Mouse (Mus musculus): ENCODE measurements at regions not wholly inside any gene's neighbourhood (a gene's known extent, or its start where the extent isn't known, plus 50 kb on each side); places are given as distances from the start of the nearest gene placed in this dataset.
A peak's percentile ranks its signal among the peaks of the same experiment; 100 is the strongest.

DNA sequence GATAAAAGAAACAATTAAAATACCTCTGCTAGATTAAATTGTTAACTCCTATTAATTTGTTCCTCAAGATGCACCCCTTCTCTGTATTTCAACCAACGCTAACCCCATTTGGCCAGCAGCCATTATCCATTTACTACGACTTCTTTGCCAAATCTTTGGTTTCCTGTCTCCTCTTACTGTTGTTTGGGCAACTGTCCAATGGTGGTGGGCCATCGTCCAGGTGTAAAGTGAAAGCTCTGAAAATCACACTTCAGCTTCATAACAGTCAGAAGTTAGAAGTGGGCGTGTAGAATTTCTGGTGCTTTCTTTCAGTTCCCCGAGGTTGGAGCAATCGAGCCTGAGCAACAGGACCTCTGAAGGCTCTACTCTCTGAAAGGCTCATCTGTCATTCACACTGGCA, 66.8 kb upstream of the Zbtb20 start:
- 0 out of 2 replicates have a peak, but pooled peaks have one; percentile 8 for ATAC-seq (replicated peaks; ENCODE audit: low read depth, poor library complexity, severe bottlenecking)

DNA sequence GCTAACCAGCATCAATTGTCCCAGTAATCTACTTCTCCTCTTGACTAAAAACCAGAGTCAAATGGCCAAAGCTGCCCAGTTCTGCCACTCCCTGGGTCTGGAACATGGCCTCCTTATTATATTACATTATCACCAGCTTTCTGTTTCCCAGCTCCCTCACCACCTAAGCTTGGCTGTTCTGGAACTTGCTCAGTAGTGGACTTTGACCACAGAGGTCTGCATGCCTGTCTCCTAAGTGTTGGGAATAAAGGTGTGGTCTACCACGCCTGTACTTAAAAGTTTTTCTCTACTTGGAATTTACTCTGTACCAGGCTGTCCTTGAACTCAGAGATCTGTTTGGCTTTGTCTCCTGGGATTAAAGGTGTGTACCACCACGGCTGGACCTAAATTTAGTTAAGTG, 68.1 kb upstream of the Zbtb20 start:
- ATAC-seq (replicated peaks; ENCODE audit: low read depth, poor library complexity, severe bottlenecking): no peak

DNA sequence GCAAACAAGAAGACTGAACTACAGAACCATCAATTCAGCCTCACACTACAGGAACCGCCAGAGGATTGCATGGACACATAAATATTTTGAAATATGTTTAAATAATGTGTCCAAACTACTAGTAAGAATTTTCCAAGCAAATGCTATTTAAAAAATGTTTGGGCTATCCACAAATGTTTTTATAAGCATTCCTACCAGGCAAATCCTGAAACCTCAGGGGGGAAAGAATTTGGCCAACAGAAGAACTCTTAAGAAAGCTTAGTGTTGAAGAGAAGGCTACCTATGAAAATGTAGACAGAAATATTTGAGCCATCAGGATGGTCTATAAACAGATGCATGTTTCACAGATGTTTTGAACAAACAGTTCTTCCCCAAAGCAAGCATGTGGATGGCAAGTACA, 72.1 kb upstream of the Zbtb20 start:
- no peak for ATAC-seq (replicated peaks; ENCODE audit: low read depth, poor library complexity, severe bottlenecking)

DNA sequence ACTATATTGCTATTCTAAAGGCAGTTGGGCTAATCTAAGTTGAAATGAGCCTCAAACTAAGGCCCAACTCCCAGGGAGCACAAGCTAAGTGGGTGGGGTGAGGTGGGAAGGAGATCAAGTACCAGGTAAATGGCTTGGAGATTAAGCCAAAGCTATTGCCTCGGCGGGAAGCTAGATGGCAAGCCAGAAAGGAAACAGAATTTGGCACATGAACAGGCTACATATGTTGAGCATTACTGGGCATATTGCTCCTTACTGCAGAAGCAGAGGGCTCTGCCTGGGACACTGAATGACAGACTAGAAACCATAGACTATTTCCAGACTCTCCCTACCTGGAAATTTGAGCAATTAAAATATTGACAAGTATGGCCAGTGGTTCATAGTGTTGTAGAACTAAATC, 83.1 kb upstream of the Zbtb20 start:
- no peak for ATAC-seq (replicated peaks; ENCODE audit: low read depth, poor library complexity, severe bottlenecking)

DNA sequence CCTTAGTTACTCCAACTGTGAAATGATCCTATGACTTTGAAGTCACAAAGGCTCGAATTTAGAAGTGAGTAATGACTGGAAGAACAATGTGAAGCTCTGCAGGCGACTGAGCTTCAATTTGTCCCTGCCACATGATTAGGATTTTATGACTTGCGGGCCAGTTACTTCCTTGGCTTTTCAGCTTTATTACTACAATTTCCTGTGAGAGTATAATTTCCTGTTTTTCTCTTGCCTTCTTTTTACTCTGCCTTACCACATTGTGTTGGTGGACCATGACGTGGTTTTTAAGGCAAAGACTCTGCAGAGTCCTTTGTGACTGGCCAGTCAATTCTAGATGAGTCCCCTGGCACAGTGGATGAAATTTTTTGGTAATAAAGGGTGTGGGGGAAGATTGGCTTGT, 91.0 kb upstream of the Zbtb20 start:
- peak; percentile 55 for ATAC-seq (replicated peaks; ENCODE audit: low read depth, poor library complexity, severe bottlenecking)

DNA sequence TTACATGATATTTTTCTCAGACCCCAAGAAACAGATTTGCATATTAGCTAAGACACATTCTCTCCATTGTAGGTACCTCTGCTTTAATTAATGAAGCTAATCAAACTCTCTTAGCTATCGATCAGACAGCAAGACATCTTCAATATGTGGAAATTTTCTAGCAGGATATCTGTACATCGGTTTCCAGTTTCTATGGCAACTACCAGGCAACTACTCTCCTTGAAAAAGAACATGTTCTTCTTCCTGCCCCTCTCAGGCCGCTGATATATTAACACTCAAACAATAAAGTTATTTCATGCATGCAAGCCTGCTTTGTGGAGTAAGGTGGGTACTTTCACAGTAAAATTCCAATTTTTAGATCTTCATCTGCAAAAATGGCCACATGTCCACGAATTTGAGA, 91.7 kb upstream of the Zbtb20 start:
- no peak for ATAC-seq (replicated peaks; ENCODE audit: low read depth, poor library complexity, severe bottlenecking)

DNA sequence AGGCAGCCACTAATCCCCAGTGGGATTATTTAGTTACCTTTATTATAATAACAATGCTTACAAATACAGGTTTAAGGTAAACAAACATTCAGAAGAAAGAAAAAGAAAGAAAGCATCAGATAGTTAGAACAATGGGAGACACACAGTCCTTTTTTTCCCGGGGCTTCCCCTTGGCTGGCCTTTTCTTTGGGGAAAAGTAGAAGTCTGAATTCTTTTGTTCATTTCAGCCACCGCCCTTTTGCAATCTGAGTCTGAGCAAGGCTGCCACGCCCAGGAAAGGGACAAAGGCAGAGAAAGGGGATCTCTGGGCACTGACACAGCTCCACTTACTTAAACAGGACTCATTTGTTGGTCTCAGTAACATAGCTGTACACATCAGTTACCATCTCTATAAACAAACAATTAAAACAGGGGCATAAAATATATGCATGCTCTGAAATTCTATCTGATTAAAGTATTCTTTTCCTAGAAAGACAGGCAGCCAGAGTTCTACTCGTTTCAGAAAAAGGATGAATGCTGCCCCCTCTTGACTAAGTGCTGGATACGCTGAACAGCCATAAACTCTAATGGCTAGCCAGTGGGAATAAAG, 93.5 kb upstream of the Zbtb20 start:
- ATAC-seq (replicated peaks; ENCODE audit: low read depth, poor library complexity, severe bottlenecking): peak; percentile 62; the same call in 1 of the 2 replicates

DNA sequence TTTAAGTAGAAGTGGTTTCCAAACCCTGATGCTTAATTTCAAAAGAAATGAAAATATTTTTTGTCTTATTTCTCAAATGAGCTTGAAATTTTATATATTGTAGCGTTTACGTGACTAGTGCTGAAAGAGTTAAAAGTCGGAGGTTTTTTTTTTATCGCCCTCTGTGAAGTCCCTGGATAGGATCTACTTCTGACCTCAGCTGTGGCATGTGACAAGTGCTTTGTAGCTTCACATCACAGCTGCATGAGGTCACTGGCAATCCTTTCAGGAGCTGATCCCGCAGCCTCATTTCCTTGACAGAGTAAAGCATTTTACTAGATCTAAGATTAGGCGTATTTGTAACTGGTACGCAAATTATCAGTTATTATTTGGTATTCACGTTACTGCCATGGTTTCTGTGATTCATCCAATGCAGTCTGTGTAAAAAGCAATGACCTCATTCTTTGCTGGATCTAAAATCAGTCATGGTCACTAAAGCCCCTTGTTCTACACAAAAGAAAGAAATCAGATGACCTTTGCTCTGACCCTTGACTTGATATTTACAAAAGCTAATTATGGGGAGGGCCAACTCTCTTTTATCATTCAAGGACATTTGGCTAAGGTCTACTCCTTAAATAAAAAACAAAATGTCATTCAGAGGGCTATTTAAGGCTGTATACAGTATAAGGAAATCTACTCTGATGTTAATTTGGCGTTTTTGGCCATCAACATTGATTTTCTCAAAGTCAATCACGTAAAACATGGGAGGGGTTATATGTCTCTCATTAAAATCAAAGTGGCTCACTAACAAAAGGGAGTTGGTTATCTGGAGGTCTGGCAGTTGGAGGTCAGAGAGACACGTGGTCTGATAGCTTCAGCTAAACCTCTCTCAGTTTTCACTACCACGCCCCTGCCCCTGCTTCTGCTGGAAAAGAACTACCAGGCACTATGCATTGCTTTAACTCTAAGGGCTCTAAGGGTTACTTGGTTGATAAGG, 94.3 kb upstream of the Zbtb20 start:
- no peak for ATAC-seq (replicated peaks; ENCODE audit: low read depth, poor library complexity, severe bottlenecking)

DNA sequence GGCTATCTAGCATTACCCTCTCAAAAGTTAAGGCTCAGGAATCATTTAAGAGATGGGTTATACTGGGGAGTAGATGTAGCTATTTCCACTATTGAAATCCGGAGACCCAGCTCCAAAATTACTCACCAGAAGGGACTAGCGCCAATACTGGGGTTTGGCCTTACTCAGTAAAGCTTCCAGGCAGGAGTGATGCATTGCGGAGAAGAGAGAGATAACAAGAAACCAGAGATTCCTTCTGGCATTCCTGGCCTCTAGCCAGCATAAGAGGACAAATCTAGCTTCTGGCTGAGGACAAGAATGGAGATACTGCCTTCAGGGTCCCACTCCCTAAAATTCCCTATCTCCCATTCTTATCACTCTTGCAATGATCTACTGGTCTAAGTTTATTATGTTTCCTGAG, 95.7 kb upstream of the Zbtb20 start:
- ATAC-seq (replicated peaks; ENCODE audit: low read depth, poor library complexity, severe bottlenecking): no peak

DNA sequence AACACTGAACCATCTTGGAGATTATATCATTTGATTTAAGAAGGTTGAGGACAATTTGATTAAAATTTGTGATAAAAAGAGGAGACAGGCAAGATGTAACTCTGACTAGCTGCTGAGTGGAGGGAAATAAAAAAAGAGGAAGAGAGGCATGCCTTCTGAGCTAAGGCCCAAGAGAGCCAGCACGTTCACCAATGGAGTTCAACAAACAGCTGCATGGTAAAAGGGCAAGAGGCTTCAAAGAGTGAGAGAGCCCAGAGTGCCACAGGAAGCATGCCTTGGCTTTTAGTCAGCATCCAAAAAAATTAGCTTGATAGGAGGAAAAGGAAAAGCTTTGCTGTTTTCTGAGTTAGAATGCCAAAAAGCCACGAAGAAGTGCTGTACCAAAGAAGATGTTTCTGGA, 103.0 kb upstream of the Zbtb20 start:
- no peak for ATAC-seq (replicated peaks; ENCODE audit: low read depth, poor library complexity, severe bottlenecking)

DNA sequence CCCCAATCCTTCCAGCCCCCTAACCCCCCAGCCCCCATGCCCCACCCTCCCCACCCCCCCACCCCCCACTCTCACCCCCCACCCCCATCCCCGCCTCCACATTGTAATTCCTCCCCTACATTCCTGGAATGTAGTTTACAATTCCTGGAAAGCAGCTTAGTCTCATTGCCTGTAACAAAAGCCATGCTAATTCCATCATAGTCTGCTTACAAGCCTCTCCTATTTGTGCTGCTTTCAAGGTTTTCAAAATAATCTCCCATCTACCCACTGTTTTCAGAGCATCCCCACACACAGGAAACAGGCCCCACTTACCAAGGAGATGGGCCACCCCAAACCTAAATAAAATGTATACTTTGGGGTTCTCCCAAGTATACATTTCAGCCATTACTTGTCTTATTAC, 105.5 kb upstream of the Zbtb20 start:
- ATAC-seq (replicated peaks; ENCODE audit: low read depth, poor library complexity, severe bottlenecking): no peak

DNA sequence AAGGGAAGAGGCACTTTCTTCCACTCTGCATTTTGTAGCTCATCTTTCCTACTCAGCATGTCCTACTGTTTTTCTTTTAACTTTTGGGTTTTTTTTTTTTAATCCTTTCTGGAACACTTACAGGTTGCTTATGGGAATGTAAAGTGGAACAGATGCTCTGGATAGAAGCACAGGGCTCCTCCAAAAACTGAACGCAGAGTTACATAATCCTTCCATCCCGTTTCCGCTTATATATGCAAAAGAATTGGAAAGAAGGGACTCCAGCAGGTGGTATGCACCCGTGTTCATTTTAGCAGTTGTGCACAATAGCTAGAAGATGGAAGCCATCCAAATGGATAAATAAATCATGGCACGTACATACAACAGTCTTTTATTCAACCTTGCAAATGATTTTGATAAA, 127.0 kb upstream of the Zbtb20 start:
- no peak for ATAC-seq (replicated peaks; ENCODE audit: low read depth, poor library complexity, severe bottlenecking)

DNA sequence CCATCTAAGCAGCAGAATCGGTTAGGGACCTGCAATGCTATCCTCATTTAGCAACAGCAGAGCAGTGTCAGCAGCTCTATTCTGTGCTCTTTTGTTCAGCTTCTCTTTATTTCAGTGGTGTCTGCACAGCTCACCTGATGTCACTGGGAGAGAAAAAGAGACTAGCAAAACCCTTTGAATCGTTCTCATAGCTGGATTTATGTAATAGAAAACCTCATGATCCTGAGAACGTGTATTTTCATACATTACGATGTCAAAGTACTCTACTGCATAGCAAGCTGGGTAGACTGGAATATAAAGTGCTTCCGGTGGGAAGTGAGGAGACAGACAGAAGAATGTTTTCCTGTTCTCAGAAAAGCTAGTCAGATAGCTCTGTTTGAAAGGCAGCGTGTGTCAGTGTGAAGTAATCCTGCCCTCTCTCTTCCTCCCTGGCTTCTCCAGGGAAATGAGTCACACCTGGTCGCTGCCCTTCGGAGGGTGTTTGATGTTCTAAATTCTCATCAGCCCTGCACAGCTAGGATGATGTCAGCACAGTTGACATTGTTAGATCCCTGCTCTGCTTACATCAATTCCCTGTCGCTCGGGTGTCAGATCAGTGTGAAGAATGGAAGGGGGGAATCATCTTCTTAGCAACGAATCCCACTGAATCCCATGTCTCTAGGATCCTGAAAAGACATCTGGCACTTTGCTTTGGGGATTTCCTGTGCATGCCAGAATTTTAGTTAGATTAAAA, 129.6 kb upstream of the Zbtb20 start:
- no peak for ATAC-seq (replicated peaks; ENCODE audit: low read depth, poor library complexity, severe bottlenecking)

DNA sequence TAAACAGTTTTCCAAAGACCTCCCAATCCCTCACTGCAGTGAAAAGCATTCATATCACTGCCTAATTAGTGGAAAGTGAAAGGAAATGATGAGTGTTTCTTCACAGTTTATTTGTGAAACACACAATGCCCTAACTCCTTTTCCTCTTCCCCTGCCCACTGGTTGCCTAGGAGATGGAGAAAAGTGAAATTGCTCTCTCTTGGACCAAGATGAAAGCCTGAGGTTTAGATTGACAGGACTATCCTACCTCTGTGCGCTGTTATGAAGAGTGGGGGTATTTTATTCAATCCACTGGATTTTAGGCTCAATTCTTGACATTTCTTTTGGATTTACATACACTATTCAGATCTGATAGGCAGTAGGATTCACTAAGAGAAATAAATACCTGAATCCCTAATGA, 132.1 kb upstream of the Zbtb20 start:
- no peak for ATAC-seq (replicated peaks; ENCODE audit: low read depth, poor library complexity, severe bottlenecking)

DNA sequence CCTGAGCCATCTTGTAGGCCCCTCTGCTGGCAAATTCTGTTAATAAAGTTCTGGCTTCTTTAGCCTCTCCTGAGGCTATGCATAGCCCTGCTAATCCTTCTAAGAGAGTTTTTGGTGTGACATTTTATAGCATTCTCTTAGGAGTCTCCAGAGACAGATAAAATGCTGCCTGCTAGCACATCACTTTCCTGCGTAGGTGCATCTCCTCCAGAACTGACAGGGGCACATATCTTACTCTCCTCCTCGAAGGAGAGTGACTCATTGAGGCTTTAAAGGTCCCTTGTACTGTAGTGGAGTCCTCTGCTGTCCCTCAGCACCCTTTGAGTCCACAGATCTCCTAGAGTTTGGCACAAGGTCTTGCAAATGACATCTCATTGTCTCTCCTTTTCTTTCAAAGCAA, 132.6 kb upstream of the Zbtb20 start:
- no peak for ATAC-seq (replicated peaks; ENCODE audit: low read depth, poor library complexity, severe bottlenecking)

DNA sequence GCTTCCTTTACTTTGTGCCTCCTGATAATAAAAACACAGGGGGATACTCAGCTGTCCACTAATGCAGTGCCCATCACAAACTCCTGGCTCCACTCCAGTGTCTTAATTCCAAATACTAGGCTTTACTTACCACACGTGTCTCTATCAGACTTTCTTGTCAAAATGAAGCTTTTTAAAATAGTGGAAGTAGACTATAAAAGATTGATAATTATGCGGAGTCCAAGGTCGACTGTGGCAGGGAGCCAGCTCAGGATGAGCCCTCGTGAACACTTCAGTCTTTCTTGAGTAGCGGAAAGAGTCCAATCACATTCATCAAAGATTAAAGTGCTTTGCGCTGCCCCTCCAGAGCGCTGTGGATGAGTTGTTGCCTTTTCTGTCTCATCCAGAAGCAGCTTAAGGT, 147.9 kb upstream of the Zbtb20 start:
- ATAC-seq (replicated peaks; ENCODE audit: low read depth, poor library complexity, severe bottlenecking): no peak

DNA sequence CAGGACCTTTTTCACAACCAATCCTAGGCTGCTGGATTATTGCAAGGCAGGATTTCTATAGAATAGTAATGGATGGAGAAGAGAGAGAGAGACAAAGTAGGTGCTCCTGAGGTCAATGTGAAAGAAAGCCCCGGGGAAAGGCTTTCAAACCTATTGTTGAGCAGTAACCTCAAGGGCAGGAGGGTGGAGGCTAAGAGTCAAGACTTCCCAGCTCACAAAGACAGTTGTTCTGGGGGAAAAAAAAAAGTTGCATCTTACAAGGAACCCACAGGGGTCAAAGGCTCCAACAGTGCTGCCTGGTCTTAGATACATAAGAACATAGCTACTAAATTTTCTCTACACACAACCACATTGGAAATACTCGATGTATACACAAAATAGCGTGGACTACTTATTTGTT, 155.8 kb upstream of the Zbtb20 start:
- ATAC-seq (replicated peaks; ENCODE audit: low read depth, poor library complexity, severe bottlenecking): no peak

DNA sequence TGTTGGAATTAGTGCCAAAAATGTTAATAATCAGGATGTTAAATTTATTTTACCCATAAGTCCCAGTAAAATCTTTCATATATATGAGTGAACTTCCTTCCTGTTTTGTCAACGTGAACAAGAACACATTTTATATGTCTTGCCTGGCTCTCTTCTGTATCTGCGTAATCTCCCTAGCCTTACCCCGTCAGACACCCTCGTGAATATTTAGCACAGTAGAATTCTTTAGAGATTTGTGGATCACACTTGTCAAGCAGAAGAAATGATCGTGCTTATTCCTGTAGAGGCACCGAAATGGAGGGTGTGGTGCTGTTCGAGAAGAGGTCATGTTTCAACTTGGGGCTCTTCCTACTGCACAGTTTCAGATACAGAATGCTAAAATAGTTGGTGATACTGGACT, 157.2 kb upstream of the Zbtb20 start:
- no peak for ATAC-seq (replicated peaks; ENCODE audit: low read depth, poor library complexity, severe bottlenecking)

DNA sequence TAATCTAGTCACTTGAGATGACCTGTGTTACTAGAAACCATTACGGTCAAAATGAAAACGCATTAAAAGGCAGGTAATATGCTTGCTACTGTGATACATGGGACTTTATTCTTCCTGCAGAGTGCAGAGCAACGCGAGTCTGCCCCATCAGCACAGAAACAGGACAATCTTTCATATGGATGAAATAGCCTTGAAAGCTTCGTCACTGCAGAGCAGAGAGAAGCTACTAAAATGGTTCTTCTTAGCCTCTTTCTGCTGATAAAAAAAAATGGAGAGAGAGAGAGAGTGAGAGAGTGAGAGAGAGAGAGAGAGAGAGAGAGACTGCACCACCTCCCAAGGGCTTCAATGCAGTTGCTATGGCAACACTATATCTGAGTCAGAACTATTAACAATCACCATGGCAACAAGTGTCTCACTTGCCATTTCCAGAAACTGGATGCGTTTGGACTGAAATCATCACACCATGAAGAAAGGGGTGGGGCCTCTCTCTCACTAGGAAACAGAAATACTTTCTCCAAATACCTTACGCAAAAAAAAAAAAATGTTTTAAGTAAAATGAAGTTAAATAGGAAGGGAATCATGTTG, 157.8 kb upstream of the Zbtb20 start:
- no peak for ATAC-seq (replicated peaks; ENCODE audit: low read depth, poor library complexity, severe bottlenecking)

DNA sequence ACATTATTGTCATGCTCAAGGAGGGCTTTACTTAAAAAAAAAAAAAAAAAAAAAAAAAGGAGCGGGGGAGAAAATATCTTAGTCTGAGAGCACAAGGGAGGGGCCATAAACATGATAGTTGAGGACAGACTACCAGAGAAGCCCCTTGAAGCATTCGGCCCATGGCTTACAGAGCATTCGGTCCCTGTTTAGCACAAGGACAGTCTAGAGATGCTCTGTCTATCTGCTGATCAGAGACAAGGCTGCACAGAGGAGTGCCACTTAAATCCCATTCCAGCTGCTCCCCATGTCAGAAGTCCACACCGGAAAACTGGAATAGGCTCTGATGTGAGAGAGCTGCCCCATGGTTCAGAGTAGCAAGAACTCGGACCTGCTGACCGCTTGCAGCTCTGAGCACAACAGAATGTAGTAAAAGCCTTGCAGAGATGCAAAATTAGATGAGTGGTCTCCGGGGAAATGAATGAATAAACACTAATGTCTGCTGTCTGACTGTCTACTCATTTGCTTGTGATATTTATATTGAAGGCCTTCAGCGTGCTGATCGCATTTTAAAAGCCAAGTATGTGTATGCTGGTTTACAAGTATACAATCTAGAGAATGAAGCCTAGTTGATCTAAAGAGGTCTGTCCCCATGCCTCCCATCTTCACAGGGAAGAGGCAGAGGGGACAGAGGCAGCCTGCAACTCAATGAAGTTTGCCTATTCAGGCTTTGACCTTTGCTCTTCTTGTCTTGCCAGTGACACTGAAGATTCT, 158.4 kb upstream of the Zbtb20 start:
- ATAC-seq (replicated peaks; ENCODE audit: low read depth, poor library complexity, severe bottlenecking): no peak

Data from common myeloid progenitor, adult 5-6 weeks (primary cell).